Mouse (Mus musculus): Measurements from ENCODE around the gene Arl2. TPM values are rescaled to one million over a fixed set of nuclear protein-coding genes. Genes with fewer than 3 reads are reported as not detected.
A peak's percentile ranks its signal among the peaks of the same experiment; 100 is the strongest.

Arl2 gene
- total RNA-seq, 2 experiments from 2014 or later, result 66.4 to 72.1 TPM

- no peak for DNase-seq
These were observed 14.4 kb downstream of the Arl2 start for GRCm38 (mm10) chr19:6126789-6127580.

- peak; percentile 31 to 80 for DNase-seq
These were observed 15.1 kb downstream of the Arl2 start for GRCm38 (mm10) chr19:6126289-6126688.

- DNase-seq, result no peak
These were observed 16.4 kb downstream of the Arl2 start for GRCm38 (mm10) chr19:6124898-6125297.

GRCm38 (mm10) chr19:6123330-6123729 is 18.0 kb downstream of the Arl2 start:
- no peak for DNase-seq

GRCm38 (mm10) chr19:6121761-6122160 is 19.6 kb downstream of the Arl2 start:
- no peak for DNase-seq

- no peak for DNase-seq
These were observed 22.6 kb downstream of the Arl2 start for GRCm38 (mm10) chr19:6118677-6119185.

GRCm38 (mm10) chr19:6117986-6118676 is 23.2 kb downstream of the Arl2 start, which contains the start of gene Sac3d1:
Sac3d1 (minus strand) TSS chr19:6118650.
- peak; percentile 93 to 94 for DNase-seq

GRCm38 (mm10) chr19:6117346-6117985 is 23.9 kb downstream of the Arl2 start:
- DNase-seq, result no peak

GRCm38 (mm10) chr19:6116113-6116850 is 25.1 kb downstream of the Arl2 start:
- no peak for DNase-seq

- no peak for DNase-seq
These were observed 28.2 kb downstream of the Arl2 start for GRCm38 (mm10) chr19:6113116-6113515.

- DNase-seq, result no peak
These were observed 35.8 kb downstream of the Arl2 start, which contains the start of gene Naaladl1 for GRCm38 (mm10) chr19:6105586-6105985. Naaladl1 (plus strand) TSS chr19:6105782.

- DNase-seq, result no peak
These were observed 36.9 kb downstream of the Arl2 start for GRCm38 (mm10) chr19:6104476-6104875.

GRCm38 (mm10) chr19:6102169-6102853 is 39.0 kb downstream of the Arl2 start:
- DNase-seq, result no peak

GRCm38 (mm10) chr19:6101186-6101585 is 40.2 kb downstream of the Arl2 start:
- no peak for DNase-seq

- DNase-seq, result no peak
These were observed 43.5 kb downstream of the Arl2 start for GRCm38 (mm10) chr19:6097847-6098246.

- DNase-seq, result no peak
These were observed 47.2 kb downstream of the Arl2 start, which contains the start of gene AC131692.1 for GRCm38 (mm10) chr19:6094119-6094518. AC131692.1 (plus strand) TSS chr19:6094419.

GRCm38 (mm10) chr19:6088841-6089240 is 52.5 kb downstream of the Arl2 start:
- DNase-seq, result no peak

GRCm38 (mm10) chr19:6085417-6085879 is 55.9 kb downstream of the Arl2 start:
- DNase-seq, result peak; percentile 22 to 41

GRCm38 (mm10) chr19:6084478-6085248 is 56.7 kb downstream of the Arl2 start, which contains the start of the genes Zfpl1 and Cdca5:
Zfpl1 (minus strand) TSS chr19:6084956.
Cdca5 (plus strand) TSS chr19:6084983.
- peak; percentile 97 to 99 for DNase-seq
